Comparison of ENCODE assay signal across 32 mouse cellular contexts in genomic region chrX:152621407-152621806, GRCm38 (mm10). TPM values are rescaled to one million over a fixed set of nuclear protein-coding genes. Genes with fewer than 3 reads are reported as not detected.
"Had no signal": no experiment of that assay in that cellular context is flagged by ENCODE, and none has a peak within 500 bp of the region (broad histone marks: within the 10 kb centered on the region; RNA-seq: fewer than 3 reads in every experiment).

No protein-coding gene starts in this region.

- H3K4me1 ChIP-seq: heart, embryonic 10.5 days; heart, embryonic 12.5 days; heart, embryonic 13.5 days; heart, embryonic 15.5 days; hindbrain, embryonic 10.5 days; hindbrain, embryonic 12.5 days; hindbrain, embryonic 13.5 days; hindbrain, embryonic 15.5 days; kidney, embryonic 15.5 days had no signal

- ATAC-seq: hindbrain, embryonic 16.5 days; hindbrain, postnatal 0 days; inflammation-experienced regulatory T-cells, adult 6 months had no signal

- H3K36me3 ChIP-seq: heart, embryonic 15.5 days; hindbrain, embryonic 10.5 days; hindbrain, embryonic 12.5 days had no signal

- DNase-seq: heart, adult 2 months; heart, postnatal 10 days; heart, postnatal 14 days; heart, postnatal 36 days; heart, postnatal 4 days; layer of hippocampus, adult 9-11 months; layer of hippocampus, postnatal 36 days had no signal

- H3K4me3 ChIP-seq: heart, adult 2 months; heart, embryonic 10.5 days; heart, embryonic 12.5 days; heart, embryonic 13.5 days; heart, embryonic 15.5 days; hindbrain, embryonic 10.5 days; hindbrain, embryonic 12.5 days; hindbrain, embryonic 13.5 days; hindbrain, embryonic 15.5 days; kidney, embryonic 15.5 days; layer of hippocampus, adult 2 months had no signal

- H3K27ac ChIP-seq: heart, adult 2 months; heart, embryonic 10.5 days; heart, embryonic 13.5 days; heart, embryonic 15.5 days; hindbrain, embryonic 10.5 days; hindbrain, embryonic 12.5 days; hindbrain, embryonic 13.5 days; hindbrain, embryonic 14.5 days; hindbrain, embryonic 15.5 days; hindbrain, postnatal 0 days; kidney, embryonic 15.5 days; kidney, postnatal 0 days; layer of hippocampus, adult 2 months had no signal

- H3K9ac ChIP-seq: heart, embryonic 12.5 days; heart, embryonic 13.5 days; heart, embryonic 15.5 days; hindbrain, embryonic 12.5 days; hindbrain, embryonic 13.5 days; hindbrain, embryonic 14.5 days; hindbrain, embryonic 15.5 days; kidney, embryonic 15.5 days had no signal

- H3K4me2 ChIP-seq: heart, embryonic 11.5 days; heart, embryonic 12.5 days; heart, embryonic 13.5 days; heart, embryonic 15.5 days; hindbrain, embryonic 12.5 days; hindbrain, embryonic 13.5 days; hindbrain, embryonic 14.5 days; hindbrain, embryonic 15.5 days; kidney, embryonic 15.5 days had no signal

- H3K9me3 ChIP-seq: heart, embryonic 10.5 days; heart, embryonic 12.5 days; heart, embryonic 13.5 days; heart, embryonic 15.5 days; hindbrain, embryonic 10.5 days; hindbrain, embryonic 12.5 days; hindbrain, embryonic 13.5 days; hindbrain, embryonic 15.5 days; kidney, embryonic 15.5 days had no signal

- H3K27me3 ChIP-seq: heart, embryonic 12.5 days had no signal

RNA-seq across cellular contexts. Expression of gene Cldn34a, which starts 58.3 kb away (rescaled TPM):
- polyA plus RNA-seq: heart, adult 2 months; heart, embryonic 10.5 days; heart, embryonic 11.5 days; heart, embryonic 12.5 days; heart, embryonic 13.5 days; heart, embryonic 14.5 days; heart, embryonic 15.5 days; heart, embryonic 16.5 days; heart, postnatal 0 days; hindbrain, embryonic 10.5 days; hindbrain, embryonic 11.5 days; hindbrain, embryonic 12.5 days; hindbrain, embryonic 13.5 days; hindbrain, embryonic 14.5 days; hindbrain, embryonic 15.5 days; hindbrain, embryonic 16.5 days; hindbrain, postnatal 0 days; inflammation-experienced regulatory T-cells, adult 6 months; intestine, embryonic 14.5 days; kidney, adult 2 months; kidney, embryonic 14.5 days; kidney, embryonic 15.5 days; kidney, embryonic 16.5 days; kidney, postnatal 0 days; large intestine, adult 2 months had no signal
